26 mouse cellular contexts compared by ENCODE assay signal in genomic region chr5:64989940-64990339, GRCm38 (mm10). TPM values are rescaled to one million over a fixed set of nuclear protein-coding genes. Genes with fewer than 3 reads are reported as not detected.
DNase-seq lines count a peak whose midpoint lies in the region; ATAC-seq lines count a peak whose summit lies in the region.
"Had no signal": no experiment of that assay in that cellular context is flagged by ENCODE, and none has a peak within 500 bp of the region (broad histone marks: within the 10 kb centered on the region; RNA-seq: fewer than 3 reads in every experiment).

No protein-coding gene starts in this region.

- 90% methylated on average over 1 of the region's 1 CpGs for WGBS in heart, embryonic 13.5 days

- peak overlapping the region; percentile 77 for H3K27ac ChIP-seq in heart, embryonic 13.5 days (replicated peaks)
- H3K27ac ChIP-seq: embryonic facial prominence, embryonic 10.5 days; forebrain, embryonic 10.5 days; heart, embryonic 10.5 days; kidney, postnatal 0 days; left cerebral cortex, adult 2 months; limb, embryonic 15.5 days; liver, embryonic 15.5 days; macrophage; stomach, postnatal 0 days had no signal

- no peak overlapping the region for H3K4me2 ChIP-seq in heart, embryonic 13.5 days
- H3K4me2 ChIP-seq: limb, embryonic 15.5 days; liver, embryonic 15.5 days; midbrain, embryonic 11.5 days had no signal

- no peak for ATAC-seq in heart, embryonic 13.5 days (ENCODE audit: extremely low read depth, insufficient number of reproducible peaks, low FRiP score, low TSS enrichment)
- peak; percentile 59 for ATAC-seq in granulocyte monocyte progenitor cell, adult 5-6 weeks (replicated peaks; ENCODE audit: poor library complexity, severe bottlenecking)
- peak; percentile 91 for ATAC-seq in monocyte, adult 5-6 weeks (replicated peaks; ENCODE audit: insufficient number of reproducible peaks, low FRiP score, low TSS enrichment, poor library complexity, severe bottlenecking)
- ATAC-seq: forebrain, postnatal 0 days had no signal

- H3K9ac ChIP-seq in heart, embryonic 13.5 days: no peak overlapping the region
- H3K9ac ChIP-seq: forebrain, postnatal 0 days; limb, embryonic 15.5 days; liver, embryonic 15.5 days had no signal

- no peaks in the 10 kb centered on the region for H3K9me3 ChIP-seq in heart, embryonic 13.5 days
- H3K9me3 ChIP-seq: embryonic facial prominence, embryonic 10.5 days; forebrain, embryonic 10.5 days; heart, embryonic 10.5 days; limb, embryonic 15.5 days; liver, embryonic 15.5 days had no signal

- no peak for DNase-seq in heart, postnatal 25 days (ENCODE audit: low spot score)
- peak; percentile 24 for DNase-seq in CD4-positive, CD25-positive, alpha-beta regulatory T cell, adult 2 months (ENCODE audit: low read depth, low spot score)
- no peak for DNase-seq in kidney, adult 8-10 months
- DNase-seq in right cerebral cortex, adult 18-20 months: no peak
- DNase-seq in liver: no peak
- DNase-seq: adrenal gland, postnatal 14 days; cerebellum, adult 9-11 months; forebrain, postnatal 0 days; gastrocnemius, postnatal 36 days; kidney, adult 18-20 months; left cerebral cortex, postnatal 4 days; right cerebral cortex, postnatal 4 days; thymus, postnatal 4 days had no signal

- intact Hi-C loops in heart, postnatal 25 days (cut with DNase I): no loop called here

- no peak overlapping the region for H3K4me3 ChIP-seq in heart, embryonic 13.5 days
- H3K4me3 ChIP-seq: embryonic facial prominence, embryonic 10.5 days; forebrain, embryonic 10.5 days; heart, embryonic 10.5 days; left cerebral cortex, adult 2 months; limb, embryonic 15.5 days; liver, embryonic 15.5 days had no signal

- H3K36me3 ChIP-seq in heart, embryonic 13.5 days: peaks cover 48% of the 10 kb centered on the region
- H3K36me3 ChIP-seq: embryonic facial prominence, embryonic 10.5 days; forebrain, embryonic 10.5 days had no signal

- peaks cover 36% of the 10 kb centered on the region for H3K4me1 ChIP-seq in heart, embryonic 13.5 days
- H3K4me1 ChIP-seq: forebrain, embryonic 10.5 days; limb, embryonic 15.5 days; liver, embryonic 15.5 days had no signal

- H3K27me3 ChIP-seq in heart, embryonic 13.5 days (replicated peaks): no peaks in the 10 kb centered on the region
- H3K27me3 ChIP-seq: limb, embryonic 15.5 days; liver, embryonic 15.5 days had no signal

RNA-seq across cellular contexts. Expression of gene Fam114a1, which starts 20.1 kb away (rescaled TPM):
- polyA plus RNA-seq in heart, embryonic 13.5 days (2015; fragmentation: Nextera tagmentation; extraction: Ambion mirVana): 39.6 and 41.4 TPM in 2 replicates
- total RNA-seq in heart, postnatal 25 days (2021): 10 to 100 TPM; 19.1 to 19.4 TPM
- total RNA-seq in granulocyte monocyte progenitor cell, adult 5-6 weeks (2014; fragmentation: Nextera tagmentation): 9.1 and 10.3 TPM in 2 replicates
- total RNA-seq in granulocyte monocyte progenitor cell, adult 5-6 weeks (2017): 6.6 and 8.5 TPM in 2 replicates
- 8.9 to 15.6 TPM (median 10.1 TPM) in 3 replicates for total RNA-seq in monocyte, adult 5-6 weeks (2017)

RNA-seq across cellular contexts. Expression of gene Tlr6, which starts 30.0 kb away (rescaled TPM):
- 0.21 and 0.38 TPM in 2 replicates for polyA plus RNA-seq in heart, embryonic 13.5 days (2015; fragmentation: Nextera tagmentation; extraction: Ambion mirVana)
- 1 to 10 TPM in 1 of 2 experiments, under 1 TPM in 1; 0.73 to 1.1 TPM for total RNA-seq in heart, postnatal 25 days (2021)
- 3.1 and 5.0 TPM in 2 replicates for total RNA-seq in granulocyte monocyte progenitor cell, adult 5-6 weeks (2014; fragmentation: Nextera tagmentation)
- 2.6 and 6.7 TPM in 2 replicates for total RNA-seq in granulocyte monocyte progenitor cell, adult 5-6 weeks (2017)
- 11.5 to 12.7 TPM (median 12.2 TPM) in 3 replicates for total RNA-seq in monocyte, adult 5-6 weeks (2017)

RNA-seq across cellular contexts. Expression of gene Tlr1, which starts 56.6 kb away (rescaled TPM):
- polyA plus RNA-seq in heart, embryonic 13.5 days (2015; fragmentation: Nextera tagmentation; extraction: Ambion mirVana): 0.47 and 0.59 TPM in 2 replicates
- total RNA-seq in heart, postnatal 25 days (2021): under 1 TPM; 0.73 to 0.78 TPM
- total RNA-seq in granulocyte monocyte progenitor cell, adult 5-6 weeks (2014; fragmentation: Nextera tagmentation): 11.1 and 11.3 TPM in 2 replicates
- total RNA-seq in granulocyte monocyte progenitor cell, adult 5-6 weeks (2017): 3.7 and 7.2 TPM in 2 replicates
- 13.4 to 22.7 TPM (median 18.5 TPM) in 3 replicates for total RNA-seq in monocyte, adult 5-6 weeks (2017)
